Mouse (Mus musculus): ENCODE data around the gene Lin7b.

Gene Lin7b

GRCm38 (mm10) chr7:45353041-45353440 lies 17.3 kb downstream of the Lin7b start:
- DNase-seq (ENCODE audit: low spot score in 2 of 2) = no peak

GRCm38 (mm10) chr7:45346905-45347304 lies 23.5 kb downstream of the Lin7b start:
- no peak for DNase-seq (ENCODE audit: low spot score in 2 of 2)

- no peak for DNase-seq (ENCODE audit: low spot score in 2 of 2)
Observed at GRCm38 (mm10) chr7:45343543-45343942, 26.8 kb downstream of the Lin7b start.

- DNase-seq (ENCODE audit: low spot score in 2 of 2) = no peak
Observed at GRCm38 (mm10) chr7:45342081-45342480, 28.3 kb downstream of the Lin7b start.

- DNase-seq (ENCODE audit: low spot score in 2 of 2) = peak in 1 of 2 experiments; percentile 91
Observed at GRCm38 (mm10) chr7:45341303-45341702, 29.1 kb downstream of the Lin7b start.

GRCm38 (mm10) chr7:45340669-45341068 lies 29.7 kb downstream of the Lin7b start:
- DNase-seq (ENCODE audit: low spot score in 2 of 2) = no peak

- no peak for DNase-seq (ENCODE audit: low spot score in 2 of 2)
Observed at GRCm38 (mm10) chr7:45340066-45340442, 30.3 kb downstream of the Lin7b start.

- DNase-seq (ENCODE audit: low spot score in 2 of 2) = no peak
Observed at GRCm38 (mm10) chr7:45339410-45340065, 30.8 kb downstream of the Lin7b start.

GRCm38 (mm10) chr7:45338161-45338911 lies 32.0 kb downstream of the Lin7b start:
- DNase-seq (ENCODE audit: low spot score in 2 of 2) = no peak

GRCm38 (mm10) chr7:45337469-45337868 lies 32.9 kb downstream of the Lin7b start:
- no peak for DNase-seq (ENCODE audit: low spot score in 2 of 2)

- DNase-seq (ENCODE audit: low spot score in 2 of 2) = no peak
Observed at GRCm38 (mm10) chr7:45336319-45336718, 34.1 kb downstream of the Lin7b start.

- DNase-seq (ENCODE audit: low spot score in 2 of 2) = no peak
Observed at GRCm38 (mm10) chr7:45335056-45335455, 35.3 kb downstream of the Lin7b start, which contains the start of gene Hrc. Gene Hrc, plus strand, starts transcription at chr7:45335290.

- DNase-seq (ENCODE audit: low spot score in 2 of 2) = no peak
Observed at GRCm38 (mm10) chr7:45334605-45335004, 35.8 kb downstream of the Lin7b start.

- DNase-seq (ENCODE audit: low spot score in 2 of 2) = peak in 1 of 2 experiments; percentile 68
Observed at GRCm38 (mm10) chr7:45333431-45333982, 36.9 kb downstream of the Lin7b start, which contains the start of gene Trpm4. Gene Trpm4, minus strand, starts transcription at chr7:45333780.

GRCm38 (mm10) chr7:45332685-45333425 lies 37.5 kb downstream of the Lin7b start:
- DNase-seq (ENCODE audit: low spot score in 2 of 2) = peak in 1 of 2 experiments; percentile 29

GRCm38 (mm10) chr7:45331502-45331901 lies 38.9 kb downstream of the Lin7b start:
- no peak for DNase-seq (ENCODE audit: low spot score in 2 of 2)

- DNase-seq (ENCODE audit: low spot score in 2 of 2) = no peak
Observed at GRCm38 (mm10) chr7:45328841-45329475, 41.4 kb downstream of the Lin7b start.

GRCm38 (mm10) chr7:45325800-45326199 lies 44.6 kb downstream of the Lin7b start:
- no peak for DNase-seq (ENCODE audit: low spot score in 2 of 2)

GRCm38 (mm10) chr7:45323069-45323468 lies 47.3 kb downstream of the Lin7b start:
- DNase-seq (ENCODE audit: low spot score in 2 of 2) = no peak

GRCm38 (mm10) chr7:45322245-45322644 lies 48.1 kb downstream of the Lin7b start:
- DNase-seq (ENCODE audit: low spot score in 2 of 2) = no peak

All from left cerebral cortex, adult 9 months (tissue).